Mouse (Mus musculus) forebrain, embryonic 14.5 days (tissue): ENCODE measurements around the gene Tcea3. TPM values are rescaled to one million over a fixed set of nuclear protein-coding genes. Genes with fewer than 3 reads are reported as not detected.

Experiments used
- ATAC-seq: fragments of 200-750 bp; cut with Nextera tagmentation; 2 replicates; pipeline ENCODE4 v1.8.0; 2017; ENCODE audit warnings: mild to moderate bottlenecking, moderate library complexity
- DNase-seq: peaks from one replicate; pipeline ENCODE4 v3.0.0-alpha.2; 2015; ENCODE audit warnings: low spot score
- H3K27ac ChIP-seq: fragments of 300-500 bp; sonication (generic); 2 replicates; pipeline ENCODE4 v1.5.1; 2014; ENCODE audit warnings: low read depth, mild to moderate bottlenecking, control low read depth, low read length, moderate library complexity
- H3K27me3 ChIP-seq: fragments of 300-500 bp; sonication (generic); replicated peaks from 2 replicates; pipeline ENCODE4 v1.6.1; 2014; ENCODE audit warnings: low read length, control low read depth, mixed read lengths; ENCODE audit not compliant: control insufficient read depth, insufficient read depth
- H3K36me3 ChIP-seq: fragments of 300-500 bp; sonication (generic); 2 replicates; pipeline ENCODE4 v1.6.1; 2014; ENCODE audit warnings: low read length, control low read depth; ENCODE audit not compliant: control insufficient read depth, insufficient read depth
- H3K4me1 ChIP-seq: fragments of 300-500 bp; sonication (generic); 2 replicates; pipeline ENCODE4 v1.6.1; 2014; ENCODE audit warnings: antibody characterized with exemption, low read length, control low read depth; ENCODE audit not compliant: control insufficient read depth, insufficient read depth
- H3K4me2 ChIP-seq: fragments of 300-500 bp; sonication (generic); 2 replicates; pipeline ENCODE4 v1.6.1; 2014; ENCODE audit warnings: mild to moderate bottlenecking, control low read depth, low read length
- H3K4me3 ChIP-seq: fragments of 300-500 bp; sonication (generic); 2 replicates; pipeline ENCODE4 v1.5.1; 2014; ENCODE audit warnings: low read depth, low read length, control low read depth
- H3K9ac ChIP-seq: fragments of 300-500 bp; sonication (generic); 2 replicates; pipeline ENCODE4 v1.6.1; 2014; ENCODE audit warnings: mild to moderate bottlenecking, low read length, control low read depth, moderate library complexity
- H3K9me3 ChIP-seq: fragments of 300-500 bp; sonication (generic); replicated peaks from 2 replicates; pipeline ENCODE4 v1.6.1; 2016; ENCODE audit warnings: low read length, control low read depth, mixed read lengths; ENCODE audit not compliant: control insufficient read depth
- WGBS: fragments of 180-500 bp; shearing (Covaris S2); extraction: QIAGEN DNeasy Blood & Tissue Kit; methylation state at CpG from one replicate; pipeline ENCODE4 v1.1.7; 2014; 5-methylcytosine and 5-hydroxymethylcytosine counted together
- polyA plus RNA-seq: library from polyadenylated mRNA; unstranded; fragments of >200 nt; fragmentation: Nextera tagmentation; extraction: Ambion mirVana; gene quantifications from 2 replicates; pipeline ENCODE4 v1.2.1, GENCODE M21; 2014

Tcea3 gene
- polyA plus RNA-seq, 1 experiment from 2014 or later: 0.60 TPM

DNA sequence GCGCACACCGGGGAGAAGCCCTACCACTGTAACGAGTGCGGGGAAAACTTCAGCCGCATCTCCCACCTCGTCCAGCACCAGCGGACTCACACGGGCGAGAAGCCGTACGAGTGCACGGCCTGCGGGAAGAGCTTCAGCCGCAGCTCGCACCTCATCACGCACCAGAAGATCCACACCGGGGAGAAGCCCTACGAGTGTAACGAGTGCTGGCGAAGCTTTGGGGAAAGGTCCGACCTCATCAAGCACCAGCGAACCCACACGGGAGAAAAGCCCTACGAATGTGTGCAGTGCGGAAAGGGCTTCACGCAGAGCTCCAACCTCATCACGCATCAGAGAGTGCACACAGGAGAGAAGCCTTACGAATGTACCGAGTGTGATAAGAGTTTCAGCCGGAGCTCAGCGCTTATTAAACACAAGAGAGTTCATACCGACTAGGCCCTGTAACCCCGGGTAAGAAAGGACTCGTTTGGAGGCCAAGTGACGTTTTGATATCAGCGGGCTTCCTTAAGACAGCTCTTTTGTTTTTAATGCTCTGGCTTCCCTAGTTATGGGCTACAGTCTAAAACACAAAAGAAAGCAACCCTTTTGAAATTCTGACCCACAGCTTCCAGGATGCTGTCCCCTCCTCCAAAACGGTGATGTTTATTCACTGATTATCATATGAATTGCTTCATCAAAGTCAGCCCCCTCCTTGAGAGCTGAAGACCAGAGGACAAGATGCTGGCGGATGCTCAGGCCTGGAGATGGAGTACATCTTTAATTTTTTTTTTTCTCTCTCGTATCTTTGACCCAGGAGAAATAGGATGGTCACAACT is 43.5 kb downstream of the Tcea3 start:
- Histone ChIP-seq H3K36me3 (peaks cover 81% of the 10 kb centered on the region), H3K4me2 (peak overlapping the region; percentile 25), H3K4me3 (no peak overlapping the region), H3K9ac (peak overlapping the region; percentile 40), H3K27me3 (peaks cover 17% of the 10 kb centered on the region), H3K27ac (no peak overlapping the region; the same call in 1 of the 2 replicates), H3K4me1 (peaks cover 16% of the 10 kb centered on the region), H3K9me3 (0 out of 2 replicates have a peak, but pooled peaks cover 3% of the 10 kb centered on the region)
- WGBS: 31% methylated on average over 39 of the region's 39 CpGs
- no peak for ATAC-seq
- peak; percentile 16 for DNase-seq

DNA sequence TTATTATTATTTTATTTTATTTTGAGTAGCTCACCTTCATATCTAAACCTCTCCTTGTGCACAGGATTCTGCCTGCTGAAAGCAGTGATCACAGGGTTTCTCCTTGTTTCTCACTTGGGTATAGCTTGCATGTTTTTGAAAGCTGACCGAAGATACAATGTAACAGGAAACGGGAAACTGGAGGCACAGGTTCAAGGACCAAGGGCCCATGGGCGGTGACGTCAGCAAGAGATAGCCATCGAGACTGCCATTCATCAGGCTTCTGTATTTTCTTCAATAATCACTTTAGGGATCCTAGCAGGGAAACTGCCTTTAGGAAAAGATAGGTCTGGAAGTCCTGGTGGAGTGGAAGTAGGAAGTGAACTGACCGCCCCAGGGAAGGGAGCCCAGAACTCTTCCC is 44.2 kb downstream of the Tcea3 start:
- Histone ChIP-seq H3K4me1 (peaks cover 13% of the 10 kb centered on the region), H3K9me3 (0 out of 2 replicates have a peak, but pooled peaks cover 3% of the 10 kb centered on the region), H3K4me2 (no peak overlapping the region), H3K9ac (no peak overlapping the region), H3K27ac (no peak overlapping the region), H3K4me3 (no peak overlapping the region), H3K27me3 (peaks cover 17% of the 10 kb centered on the region), H3K36me3 (peaks cover 85% of the 10 kb centered on the region)
- ATAC-seq: no peak
- DNase-seq: no peak
- 93% methylated on average over 6 of the region's 6 CpGs for WGBS

DNA sequence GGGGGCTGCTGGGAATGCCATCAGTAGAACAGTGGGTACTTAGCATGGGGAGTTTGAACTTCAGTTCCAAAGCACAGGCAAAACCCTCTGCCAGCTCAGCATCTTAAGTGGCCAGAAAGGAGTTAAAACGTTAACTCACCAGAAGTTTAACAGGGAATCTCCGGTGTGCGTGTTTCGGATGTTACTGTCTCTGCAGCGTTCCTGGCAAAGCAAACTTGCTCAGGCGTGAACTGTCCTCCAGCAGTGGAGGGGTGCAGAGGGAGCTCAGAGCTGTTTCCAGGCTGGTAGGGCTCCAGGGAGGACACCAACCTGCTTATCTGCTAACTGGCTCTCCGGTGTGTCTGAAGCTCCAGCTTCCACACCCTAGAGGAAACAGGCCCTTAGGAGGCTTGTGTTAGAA is 48.4 kb downstream of the Tcea3 start:
- no peak overlapping the region for H3K9ac ChIP-seq
- no peaks in the 10 kb centered on the region for H3K27me3 ChIP-seq
- H3K4me2 ChIP-seq: no peak overlapping the region
- H3K4me1 ChIP-seq: peaks cover 2% of the 10 kb centered on the region; the same call in 1 of the 2 replicates
- DNase-seq (no peak), ATAC-seq (no peak)
- no peaks in the 10 kb centered on the region; the same call in 1 of the 2 replicates for H3K9me3 ChIP-seq
- H3K27ac ChIP-seq: no peak overlapping the region
- no peak overlapping the region for H3K4me3 ChIP-seq
- WGBS: 78% methylated on average over 7 of the region's 7 CpGs
- peaks cover 48% of the 10 kb centered on the region for H3K36me3 ChIP-seq

DNA sequence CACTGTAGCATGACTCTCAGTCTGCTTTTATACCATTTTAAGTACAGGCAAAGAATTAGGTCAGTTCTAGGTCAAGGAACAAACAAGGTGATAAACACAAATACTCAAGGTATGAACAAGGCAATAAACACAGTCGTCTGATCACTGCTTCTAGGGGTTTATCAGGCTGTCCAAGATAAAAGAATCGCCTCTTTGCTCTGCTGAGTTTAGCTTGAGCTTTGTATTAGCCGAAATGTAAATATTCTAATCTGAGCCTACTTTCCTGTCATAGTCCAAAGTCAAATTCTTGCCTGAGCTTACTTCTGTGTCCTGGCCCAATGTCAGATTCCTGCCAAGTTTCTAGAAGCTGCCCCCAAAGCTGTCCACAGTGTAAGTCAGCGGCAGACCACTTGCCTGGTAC is 54.9 kb downstream of the Tcea3 start:
- Histone ChIP-seq H3K4me2 (no peak overlapping the region), H3K9me3 (no peaks in the 10 kb centered on the region; the same call in 1 of the 2 replicates), H3K27ac (no peak overlapping the region), H3K9ac (no peak overlapping the region), H3K4me3 (no peak overlapping the region), H3K4me1 (no peaks in the 10 kb centered on the region), H3K27me3 (no peaks in the 10 kb centered on the region), H3K36me3 (no peaks in the 10 kb centered on the region)
- ATAC-seq (no peak), DNase-seq (no peak)
- 82% methylated on average over 4 of the region's 4 CpGs for WGBS

DNA sequence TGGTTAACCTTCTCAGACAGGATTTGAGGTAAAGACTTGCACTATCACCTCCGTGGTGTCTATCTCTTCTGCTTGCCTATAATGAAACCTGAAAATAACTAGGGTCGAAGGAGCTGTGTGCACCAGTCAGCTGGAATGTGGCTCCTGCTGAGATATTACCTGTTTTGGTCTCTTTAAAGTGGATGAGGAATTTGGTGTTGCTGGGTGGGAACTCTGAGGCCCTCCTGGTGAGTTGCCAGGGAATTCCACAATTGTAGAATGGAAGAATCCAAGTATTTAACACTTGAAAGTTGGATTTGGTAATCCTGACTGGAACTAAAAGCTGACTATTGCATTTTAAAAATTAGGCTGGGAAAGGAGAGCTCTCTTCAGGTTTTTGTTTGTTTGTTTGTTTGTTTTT is 56.7 kb downstream of the Tcea3 start:
- no peak for ATAC-seq
- Histone ChIP-seq H3K9ac (no peak overlapping the region), H3K36me3 (no peaks in the 10 kb centered on the region), H3K27me3 (no peaks in the 10 kb centered on the region), H3K27ac (no peak overlapping the region), H3K9me3 (no peaks in the 10 kb centered on the region; the same call in 1 of the 2 replicates), H3K4me3 (no peak overlapping the region), H3K4me2 (no peak overlapping the region), H3K4me1 (no peaks in the 10 kb centered on the region)
- no peak for DNase-seq
- 35% methylated on average over 2 of the region's 2 CpGs for WGBS

DNA sequence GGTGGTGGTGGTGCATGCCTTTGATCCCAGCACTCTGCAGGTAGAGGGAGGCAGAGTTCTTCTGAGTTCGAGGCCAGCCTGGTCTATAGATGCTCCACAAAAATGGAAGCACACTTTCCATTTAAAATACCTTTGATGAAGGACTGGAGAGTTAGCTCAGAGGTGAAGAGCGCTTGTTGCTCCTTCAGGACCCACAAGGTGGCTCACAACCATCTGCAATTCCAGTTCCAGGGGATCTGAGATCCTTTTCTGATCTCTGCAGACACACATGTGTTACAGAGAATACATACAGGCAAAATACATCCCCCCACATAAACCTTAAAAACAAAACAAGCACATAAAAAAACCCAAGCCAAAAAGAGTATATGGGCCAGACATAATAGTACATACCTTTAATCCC is 60.8 kb downstream of the Tcea3 start:
- Histone ChIP-seq H3K4me2 (no peak overlapping the region), H3K4me3 (no peak overlapping the region), H3K4me1 (peaks cover 17% of the 10 kb centered on the region), H3K27me3 (no peaks in the 10 kb centered on the region), H3K36me3 (no peaks in the 10 kb centered on the region), H3K27ac (no peak overlapping the region), H3K9me3 (no peaks in the 10 kb centered on the region), H3K9ac (no peak overlapping the region)
- no peak for ATAC-seq
- DNase-seq: peak; percentile 29
- WGBS: 58% methylated on average over 2 of the region's 2 CpGs

DNA sequence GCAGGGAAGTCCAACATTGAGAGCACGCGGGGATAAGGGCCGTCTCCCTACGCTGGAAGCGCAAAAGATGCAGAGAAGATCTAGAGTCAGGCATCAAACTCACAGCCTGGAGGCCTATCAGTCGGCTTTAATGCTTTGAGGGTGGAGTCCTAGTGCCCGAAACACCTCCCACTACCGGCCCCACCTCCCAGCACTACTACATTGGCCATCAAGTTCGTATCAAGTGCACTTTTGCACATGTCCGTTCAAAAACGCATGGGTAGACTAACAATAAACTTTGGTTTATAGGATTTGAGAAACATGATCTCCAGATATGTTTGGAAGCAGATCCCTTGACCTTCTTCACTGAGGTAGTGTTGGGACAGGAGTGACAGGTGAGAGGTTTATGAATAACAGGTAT is 62.3 kb downstream of the Tcea3 start:
- no peaks in the 10 kb centered on the region for H3K36me3 ChIP-seq
- peak overlapping the region; percentile 67 for H3K9ac ChIP-seq
- peak overlapping the region; percentile 90 for H3K27ac ChIP-seq
- WGBS: 8% methylated on average over 11 of the region's 11 CpGs
- H3K4me1 ChIP-seq: peaks cover 26% of the 10 kb centered on the region
- no peaks in the 10 kb centered on the region for H3K9me3 ChIP-seq
- ATAC-seq: no peak
- H3K27me3 ChIP-seq: no peaks in the 10 kb centered on the region
- peak overlapping the region; percentile 100 for H3K4me3 ChIP-seq
- DNase-seq: peak; percentile 55
- H3K4me2 ChIP-seq: peak overlapping the region; percentile 57

DNA sequence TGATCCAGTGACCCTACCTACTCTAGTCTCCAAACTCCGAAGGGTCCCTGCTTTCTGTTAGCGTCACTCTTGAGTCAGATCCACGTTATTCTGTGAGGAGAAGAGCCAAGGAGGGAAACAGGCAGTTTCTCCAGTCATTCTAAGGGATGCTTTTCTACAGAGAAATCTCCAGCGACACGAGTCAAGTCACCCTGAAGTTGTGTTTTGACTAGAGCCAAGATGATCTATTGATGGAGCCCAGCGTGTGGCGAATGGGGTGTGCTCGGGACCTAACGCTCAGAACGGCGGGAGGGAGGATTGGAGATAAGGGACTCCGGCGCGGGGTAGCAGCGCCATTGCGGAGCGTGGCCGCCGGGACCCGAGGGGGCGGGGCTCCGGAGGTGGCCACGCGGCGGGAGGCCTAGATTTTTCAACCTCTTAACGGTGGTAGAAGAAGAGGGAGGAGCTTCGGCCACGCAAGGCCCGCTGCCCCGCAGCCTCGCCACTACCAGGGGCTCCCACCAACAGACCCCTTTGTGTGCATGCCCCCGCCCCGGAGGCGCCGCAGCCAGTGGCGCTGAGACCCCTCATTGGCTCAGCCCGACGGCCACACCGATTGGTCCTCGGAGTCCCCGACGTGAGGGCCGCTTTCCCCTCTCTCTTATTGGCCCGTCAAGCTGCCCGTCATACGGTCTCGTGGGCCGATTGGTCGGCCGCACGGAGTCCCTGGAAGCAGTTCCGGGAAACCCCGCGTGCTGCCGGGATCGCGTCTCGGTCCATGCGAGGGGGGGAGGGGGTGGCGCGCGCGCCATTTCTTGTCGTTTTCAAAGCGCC is 62.9 kb downstream of the Tcea3 start, which contains the start of gene Hnrnpr:
Hnrnpr (plus strand) TSS at position 714 of the 813 bp plus-strand sequence.
- H3K9ac ChIP-seq: peak within 1 kb of the TSS; percentile 100
- ATAC-seq: peak; percentile 99
- peak; percentile 100 for DNase-seq

More for the DNA sequence above, 62.9 kb downstream of the Tcea3 start, which contains the start of gene Hnrnpr:
- Histone ChIP-seq H3K4me1 (peaks cover 29% of the 10 kb centered on the region), H3K4me3 (peak within 1 kb of the TSS; percentile 100), H3K9me3 (no peaks in the 10 kb centered on the region), H3K4me2 (peak within 1 kb of the TSS; percentile 69), H3K27ac (peak within 1 kb of the TSS; percentile 97), H3K36me3 (no peaks in the 10 kb centered on the region), H3K27me3 (no peaks in the 10 kb centered on the region)
- under 1% methylated on average over 53 of the region's 65 CpGs for WGBS
